Mouse (Mus musculus) ZHBTc4 (cell line): Measurements from ENCODE around the gene Selenow.
"Not testable (repeated sequence)": the region's sequence is repeated elsewhere in the genome, so short reads cannot be mapped to it uniquely, and the experiment has no call there.

Experiments used
- DNase-seq: peaks from one replicate; pipeline ENCODE4 v3.0.0-alpha.2; 2011; ENCODE audit warnings: low read depth, low spot score

Gene Selenow

DNA sequence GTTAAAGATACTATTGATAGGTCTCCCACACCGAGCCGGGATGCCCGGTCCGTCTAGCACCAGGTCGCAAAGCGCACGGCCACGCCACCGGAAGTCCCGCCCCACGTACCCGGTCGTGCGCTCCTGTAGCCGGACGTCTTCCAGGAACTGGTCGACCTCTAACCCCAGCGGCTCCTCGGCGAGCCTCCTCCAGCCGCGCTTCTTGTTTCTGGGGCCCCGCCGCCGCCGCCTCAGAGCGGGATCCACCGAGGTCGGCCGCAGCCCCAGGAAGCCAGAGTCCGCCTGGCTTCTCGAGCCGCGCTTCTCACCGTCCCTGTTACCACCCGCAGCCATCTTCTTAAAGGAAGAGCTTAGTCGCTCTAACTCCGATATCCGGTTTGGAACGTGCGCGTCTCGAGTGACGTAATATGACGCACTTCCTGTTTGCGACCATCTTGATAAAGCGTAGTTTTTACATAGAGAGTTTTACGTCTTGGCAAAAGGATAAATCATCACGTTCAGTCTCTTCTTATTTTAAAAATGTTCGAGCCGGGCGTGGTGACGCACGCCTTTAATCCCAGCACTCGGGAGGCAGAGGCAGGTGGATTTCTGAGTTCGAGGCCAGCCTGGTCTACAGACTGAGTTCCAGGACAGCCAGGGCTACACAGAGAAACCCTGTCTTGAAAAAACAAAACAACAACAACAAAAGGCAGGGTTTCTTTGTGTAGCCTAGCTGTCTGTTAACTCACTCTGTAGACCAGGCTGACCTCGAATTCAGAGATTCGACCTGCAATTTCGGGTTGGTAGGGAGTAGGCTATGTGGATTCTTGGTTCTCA, 23.7 kb upstream of the Selenow start, which contains the start of gene Nop53:
TSS of gene Nop53 (minus strand) at position 354 of the 816 bp plus-strand sequence.
- DNase-seq: peak; percentile 97

DNA sequence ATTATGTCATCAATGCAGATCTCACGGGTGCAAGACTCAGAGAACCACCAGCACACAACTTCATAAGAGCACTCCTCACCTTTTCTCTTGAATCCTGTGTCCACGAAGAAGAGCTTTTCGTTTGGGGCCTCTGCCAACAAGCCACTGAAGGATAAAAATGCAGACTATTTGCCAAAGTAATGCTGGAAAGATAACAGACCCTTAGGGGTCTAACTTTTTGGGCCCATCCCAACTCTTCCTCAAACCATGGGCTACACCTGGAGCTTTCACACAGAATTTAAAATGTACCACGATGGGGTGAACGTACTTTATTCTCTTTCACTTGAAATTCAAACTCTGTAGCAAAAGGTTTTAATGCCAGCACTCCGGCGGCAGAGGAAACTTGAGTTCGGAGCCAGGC, 23.0 kb upstream of the Selenow start:
- no peak for DNase-seq

- no peak for DNase-seq
These were observed 22.1 kb upstream of the Selenow start for GRCm38 (mm10) chr7:15944311-15944710.

DNA sequence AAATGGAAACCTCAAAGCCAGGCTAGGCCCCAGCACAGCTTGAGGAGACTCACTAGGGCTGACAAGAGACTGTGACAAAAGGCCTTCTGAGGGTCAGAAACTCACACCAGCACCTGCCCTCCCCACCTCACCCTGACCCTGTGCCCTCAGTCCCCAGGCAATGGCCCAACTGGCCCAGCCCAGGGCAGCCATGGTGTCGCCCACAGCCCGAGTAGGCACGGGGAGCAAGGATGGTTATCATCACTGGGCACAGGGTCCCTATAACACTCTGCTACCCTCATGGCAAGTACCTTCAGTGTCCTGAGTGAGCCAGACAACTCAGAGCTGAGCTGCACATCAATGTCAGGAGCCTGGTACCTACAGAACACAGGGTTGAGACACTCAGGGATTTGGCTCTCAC, 16.4 kb upstream of the Selenow start:
- no peak for DNase-seq

DNA sequence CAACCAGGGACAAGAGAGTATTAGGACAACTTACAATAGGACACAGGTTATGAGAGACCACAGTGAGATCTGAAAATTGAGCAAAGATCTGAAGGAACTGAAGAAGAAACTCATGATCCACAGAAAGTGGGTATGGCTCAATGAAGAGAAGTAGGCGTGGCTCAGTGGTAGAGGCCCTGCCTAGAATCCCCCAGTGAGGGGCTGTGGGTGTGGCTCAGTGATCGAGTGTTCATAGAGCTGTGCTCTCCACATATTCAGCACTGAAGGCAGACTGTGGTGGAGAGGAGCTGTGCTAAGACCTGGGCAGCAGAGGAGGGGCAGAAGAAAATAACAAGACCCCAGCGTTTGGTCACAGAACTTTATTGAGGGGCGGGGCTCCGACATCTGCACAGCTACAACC, 15.3 kb upstream of the Selenow start:
- DNase-seq: peak; percentile 71

- DNase-seq: no peak
These were observed 11.5 kb upstream of the Selenow start for GRCm38 (mm10) chr7:15933437-15934359.

- DNase-seq: no peak
These were observed 9.4 kb upstream of the Selenow start for GRCm38 (mm10) chr7:15931635-15932034.

DNA sequence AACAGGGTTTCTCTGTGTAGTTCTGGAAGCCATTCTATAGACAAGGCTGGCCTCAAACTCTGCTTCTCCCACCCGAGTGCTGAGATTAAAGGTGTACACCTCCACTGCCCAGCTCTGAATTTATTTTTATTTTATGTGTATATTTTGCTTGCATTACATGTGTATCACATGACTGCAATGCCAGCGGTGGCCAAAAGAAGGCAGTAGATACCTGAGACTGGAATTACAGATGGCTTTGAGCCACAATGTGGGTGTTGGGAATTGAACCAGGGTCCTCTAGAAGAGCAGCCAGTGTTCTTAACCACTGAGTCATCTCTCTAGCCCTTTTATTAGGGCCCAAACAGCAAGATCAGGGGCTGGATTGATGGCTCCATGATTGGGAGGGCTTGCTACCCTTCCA, 8.3 kb upstream of the Selenow start:
- DNase-seq: peak; percentile 67

GRCm38 (mm10) chr7:15929910-15930309, 7.7 kb upstream of the Selenow start:
- DNase-seq: peak; percentile 82

DNA sequence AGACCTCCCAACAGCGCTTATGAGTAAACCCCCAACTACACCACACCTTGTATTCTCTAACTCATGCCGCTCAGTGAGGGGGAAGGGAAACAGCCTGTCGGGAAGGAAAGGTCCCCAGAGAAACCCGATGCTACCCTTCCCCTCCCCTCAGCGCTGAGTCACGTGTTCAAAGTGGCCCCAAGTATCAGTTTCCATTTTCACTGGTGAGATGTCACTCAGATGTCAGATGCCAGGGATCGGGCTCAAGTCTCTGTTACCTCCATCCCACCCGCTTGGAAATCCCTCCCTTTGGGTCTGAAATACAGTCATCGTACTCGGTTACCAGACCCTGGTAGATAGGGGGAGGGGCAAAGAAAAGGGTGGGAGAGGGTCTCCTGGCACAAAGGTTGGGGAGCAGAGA, 406 bp downstream of the Selenow start:
- peak; percentile 53 for DNase-seq

- no peak for DNase-seq
These were observed 1.5 kb downstream of the Selenow start for GRCm38 (mm10) chr7:15920645-15921190.

DNA sequence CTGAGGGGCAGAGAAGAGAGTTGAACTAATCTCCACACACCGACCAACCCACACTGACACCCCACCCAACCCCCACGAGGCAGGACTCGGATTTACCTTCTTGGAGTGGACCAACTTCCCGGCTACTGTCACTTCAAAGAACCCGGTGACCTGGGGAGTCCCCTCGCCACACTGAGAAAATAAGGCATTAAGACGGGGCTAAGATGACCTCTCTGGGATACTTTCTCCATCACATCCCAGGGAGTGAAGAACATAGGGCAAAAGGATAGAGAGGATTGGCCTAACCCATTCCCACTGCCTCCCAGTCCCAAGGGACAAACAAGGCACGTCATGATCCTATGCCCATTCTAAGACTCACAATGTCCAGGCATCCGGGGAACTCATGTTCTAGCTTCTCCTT, 2.3 kb downstream of the Selenow start:
- no peak for DNase-seq

GRCm38 (mm10) chr7:15918371-15918770, 3.8 kb downstream of the Selenow start:
- no peak for DNase-seq

- no peak for DNase-seq
These were observed 5.2 kb downstream of the Selenow start for GRCm38 (mm10) chr7:15916996-15917395.

DNA sequence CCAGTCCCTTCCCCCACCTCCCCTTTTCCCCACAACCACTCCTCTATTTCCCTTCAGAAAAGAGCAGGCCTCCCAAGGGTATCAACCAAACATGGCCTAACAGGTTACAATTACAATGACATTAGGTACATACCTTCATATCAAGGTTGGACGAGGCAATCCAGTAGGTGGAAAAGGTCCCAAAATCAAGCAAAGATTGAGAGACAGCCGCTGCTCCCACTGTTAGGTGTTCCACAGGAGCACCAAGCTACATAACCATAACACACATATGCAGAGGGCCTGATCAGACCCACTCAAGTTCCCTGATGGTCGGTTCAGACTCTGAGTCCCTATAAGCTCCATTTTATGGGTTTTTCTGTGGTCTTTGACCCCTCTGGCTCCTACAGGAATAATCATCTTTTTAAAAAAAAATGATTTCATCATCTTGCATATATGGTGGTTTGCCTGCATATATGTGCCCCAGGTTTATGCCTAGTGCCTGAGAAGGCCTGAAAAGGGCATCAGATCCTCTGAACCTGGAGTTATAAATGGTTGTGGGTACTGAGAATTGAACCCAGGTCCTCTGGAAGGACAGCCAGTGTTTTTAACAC, 6.0 kb downstream of the Selenow start:
- DNase-seq: no peak

DNA sequence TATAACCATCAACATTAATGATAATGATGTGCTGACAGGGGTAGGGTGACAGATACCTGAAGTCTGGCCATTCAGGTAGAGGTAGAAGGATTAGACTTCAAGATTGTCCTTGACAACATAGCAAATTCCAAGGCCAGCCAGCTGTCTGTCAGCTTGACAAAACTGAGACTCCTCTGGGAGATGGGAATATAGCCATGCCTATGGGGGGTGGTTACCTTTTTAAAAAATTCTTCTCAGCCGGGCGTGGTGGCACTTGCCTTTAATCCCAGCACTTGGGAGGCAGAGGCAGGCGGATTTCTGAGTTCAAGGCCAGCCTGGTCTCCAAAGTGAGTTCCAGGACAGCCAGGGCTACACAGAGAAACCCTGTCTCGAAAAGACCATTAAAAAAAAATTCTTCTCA, 6.5 kb downstream of the Selenow start:
- DNase-seq: not testable (repeated sequence)

DNA sequence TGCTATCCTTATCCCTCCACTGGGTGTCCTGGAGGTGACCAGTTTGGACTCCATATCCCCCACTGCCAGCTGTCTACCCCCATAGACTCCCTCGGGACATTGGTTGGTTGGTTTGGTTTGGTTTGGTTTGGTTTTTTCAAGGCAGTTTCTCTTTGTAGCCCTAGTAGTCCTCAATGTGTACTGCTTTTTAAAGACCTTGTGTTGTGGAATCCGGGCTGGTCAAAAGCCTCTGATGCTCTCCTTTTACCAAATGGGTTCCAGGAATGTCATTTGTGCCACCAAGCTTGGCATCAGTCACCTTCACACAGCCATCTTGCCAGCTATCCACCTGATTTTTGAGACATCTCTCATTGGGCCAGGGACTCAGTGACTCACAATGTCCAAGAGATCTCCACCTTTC, 7.5 kb downstream of the Selenow start:
- DNase-seq: no peak

- DNase-seq: peak; percentile 81
These were observed 8.0 kb downstream of the Selenow start for GRCm38 (mm10) chr7:15914252-15914651.

DNA sequence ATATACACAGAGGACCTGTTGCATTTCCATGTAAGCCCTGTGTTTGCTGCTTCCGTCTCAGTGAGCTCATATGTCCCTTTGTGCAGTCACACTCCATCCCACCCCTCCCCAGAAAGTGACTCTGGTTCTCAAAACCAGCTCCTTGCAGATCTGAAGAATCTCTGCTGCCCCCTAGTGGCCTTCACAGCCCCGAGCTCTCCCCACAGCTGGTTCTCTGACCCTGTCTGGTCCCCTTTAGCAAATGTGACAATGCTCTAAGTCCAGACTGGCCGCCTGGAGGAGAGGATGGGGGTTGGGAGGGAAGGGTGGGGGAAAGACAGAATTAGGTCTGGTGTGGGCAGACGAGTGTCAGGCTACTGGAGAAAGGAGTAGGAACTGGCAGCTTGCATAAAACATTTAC, 10.0 kb downstream of the Selenow start:
- peak; percentile 94 for DNase-seq

DNA sequence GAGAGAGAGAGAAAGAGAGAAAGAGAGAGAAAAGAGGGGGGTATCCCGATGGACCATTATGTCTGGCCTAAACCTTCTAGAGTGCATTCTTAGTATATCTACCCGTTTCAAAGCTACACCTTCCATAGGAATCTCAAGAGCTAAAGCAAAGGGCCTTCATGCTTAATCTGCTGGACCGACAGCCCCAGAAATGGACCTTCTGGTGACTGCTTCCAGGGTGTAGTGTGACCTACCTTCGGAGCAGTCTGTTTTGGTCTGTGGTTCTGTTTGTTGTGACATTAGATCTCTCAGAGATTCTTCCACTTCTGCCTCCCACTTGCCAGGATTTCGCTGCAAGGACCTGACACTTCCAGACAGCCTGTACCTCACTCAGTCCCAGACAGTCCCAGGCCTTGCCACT, 11.7 kb downstream of the Selenow start:
- DNase-seq: no peak

- DNase-seq: no peak
These were observed 14.1 kb downstream of the Selenow start for GRCm38 (mm10) chr7:15907971-15908590.
